Mouse (Mus musculus): ENCODE measurements around the gene A930009A15Rik. TPM values are rescaled to one million over a fixed set of nuclear protein-coding genes. Genes with fewer than 3 reads are reported as not detected.
A peak's percentile ranks its signal among the peaks of the same experiment; 100 is the strongest.

A930009A15Rik gene
- polyA plus RNA-seq, 1 experiment: not detected

- Histone ChIP-seq H3K4me3 (ENCODE audit: insufficient read depth, low read depth, low read length) (no peak overlapping the region), H3K27ac (replicated peaks; ENCODE audit: low read depth, low read length) (no peak overlapping the region), H3K4me1 (ENCODE audit: control insufficient read depth, insufficient read depth, insufficient read length, low read length) (no peaks in the 10 kb centered on the region)
Measured at GRCm38 (mm10) chr10:115562911-115563686, 6.7 kb upstream of the A930009A15Rik start.

GRCm38 (mm10) chr10:115563961-115564360 is 5.8 kb upstream of the A930009A15Rik start:
- Histone ChIP-seq H3K4me1 (ENCODE audit: control insufficient read depth, insufficient read depth, insufficient read length, low read length) (no peaks in the 10 kb centered on the region), H3K27ac (replicated peaks; ENCODE audit: low read depth, low read length) (no peak overlapping the region), H3K4me3 (ENCODE audit: insufficient read depth, low read depth, low read length) (no peak overlapping the region)

GRCm38 (mm10) chr10:115570577-115570976 is 791 bp downstream of the A930009A15Rik start:
- no peaks in the 10 kb centered on the region for H3K4me1 ChIP-seq (ENCODE audit: control insufficient read depth, insufficient read depth, insufficient read length, low read length)
- H3K27ac ChIP-seq (replicated peaks; ENCODE audit: low read depth, low read length): no peak overlapping the region
- no peak overlapping the region for H3K4me3 ChIP-seq (ENCODE audit: insufficient read depth, low read depth, low read length)

GRCm38 (mm10) chr10:115571317-115571716 is 1.5 kb downstream of the A930009A15Rik start:
- Histone ChIP-seq H3K4me1 (ENCODE audit: control insufficient read depth, insufficient read depth, insufficient read length, low read length) (no peaks in the 10 kb centered on the region), H3K4me3 (ENCODE audit: insufficient read depth, low read depth, low read length) (no peak overlapping the region), H3K27ac (replicated peaks; ENCODE audit: low read depth, low read length) (no peak overlapping the region)

GRCm38 (mm10) chr10:115571734-115572440 is 2.1 kb downstream of the A930009A15Rik start:
- H3K27ac ChIP-seq (replicated peaks; ENCODE audit: low read depth, low read length): no peak overlapping the region
- H3K4me3 ChIP-seq (ENCODE audit: insufficient read depth, low read depth, low read length): no peak overlapping the region
- no peaks in the 10 kb centered on the region for H3K4me1 ChIP-seq (ENCODE audit: control insufficient read depth, insufficient read depth, insufficient read length, low read length)

GRCm38 (mm10) chr10:115579076-115579475 is 9.3 kb downstream of the A930009A15Rik start:
- Histone ChIP-seq H3K4me3 (ENCODE audit: insufficient read depth, low read depth, low read length) (no peak overlapping the region), H3K4me1 (ENCODE audit: control insufficient read depth, insufficient read depth, insufficient read length, low read length) (no peaks in the 10 kb centered on the region), H3K27ac (replicated peaks; ENCODE audit: low read depth, low read length) (no peak overlapping the region)

GRCm38 (mm10) chr10:115579494-115579893 is 9.7 kb downstream of the A930009A15Rik start:
- Histone ChIP-seq H3K27ac (replicated peaks; ENCODE audit: low read depth, low read length) (no peak overlapping the region), H3K4me1 (ENCODE audit: control insufficient read depth, insufficient read depth, insufficient read length, low read length) (no peaks in the 10 kb centered on the region), H3K4me3 (ENCODE audit: insufficient read depth, low read depth, low read length) (no peak overlapping the region)

- Histone ChIP-seq H3K4me3 (ENCODE audit: insufficient read depth, low read depth, low read length) (no peak overlapping the region), H3K27ac (replicated peaks; ENCODE audit: low read depth, low read length) (no peak overlapping the region), H3K4me1 (ENCODE audit: control insufficient read depth, insufficient read depth, insufficient read length, low read length) (no peaks in the 10 kb centered on the region)
Measured at GRCm38 (mm10) chr10:115581971-115582370, 12.2 kb downstream of the A930009A15Rik start.

- Histone ChIP-seq H3K4me1 (ENCODE audit: control insufficient read depth, insufficient read depth, insufficient read length, low read length) (no peaks in the 10 kb centered on the region), H3K4me3 (ENCODE audit: insufficient read depth, low read depth, low read length) (no peak overlapping the region), H3K27ac (replicated peaks; ENCODE audit: low read depth, low read length) (no peak overlapping the region)
Measured at GRCm38 (mm10) chr10:115583071-115583470, 13.3 kb downstream of the A930009A15Rik start.

- Histone ChIP-seq H3K4me1 (ENCODE audit: control insufficient read depth, insufficient read depth, insufficient read length, low read length) (no peaks in the 10 kb centered on the region), H3K4me3 (ENCODE audit: insufficient read depth, low read depth, low read length) (no peak overlapping the region), H3K27ac (replicated peaks; ENCODE audit: low read depth, low read length) (no peak overlapping the region)
Measured at GRCm38 (mm10) chr10:115584656-115585055, 14.9 kb downstream of the A930009A15Rik start.

- 0 out of 2 replicates have a peak overlapping the region, but pooled peaks have one; percentile 6 for H3K4me3 ChIP-seq (ENCODE audit: insufficient read depth, low read depth, low read length)
- H3K27ac ChIP-seq (replicated peaks; ENCODE audit: low read depth, low read length): no peak overlapping the region
- no peaks in the 10 kb centered on the region for H3K4me1 ChIP-seq (ENCODE audit: control insufficient read depth, insufficient read depth, insufficient read length, low read length)
Measured at GRCm38 (mm10) chr10:115585491-115586245, 15.9 kb downstream of the A930009A15Rik start.

- H3K4me1 ChIP-seq (ENCODE audit: control insufficient read depth, insufficient read depth, insufficient read length, low read length): no peaks in the 10 kb centered on the region
- H3K27ac ChIP-seq (replicated peaks; ENCODE audit: low read depth, low read length): no peak overlapping the region
- peak overlapping the region; percentile 6; the same call in 1 of the 2 replicates for H3K4me3 ChIP-seq (ENCODE audit: insufficient read depth, low read depth, low read length)
Measured at GRCm38 (mm10) chr10:115586246-115587231, 16.8 kb downstream of the A930009A15Rik start.

GRCm38 (mm10) chr10:115587301-115587969 is 17.6 kb downstream of the A930009A15Rik start, which contains the start of gene Lgr5:
Lgr5 (minus strand) TSS chr10:115587780.
- no peaks in the 10 kb centered on the region for H3K4me1 ChIP-seq (ENCODE audit: control insufficient read depth, insufficient read depth, insufficient read length, low read length)
- H3K27ac ChIP-seq (replicated peaks; ENCODE audit: low read depth, low read length): no peak within 1 kb of the TSS
- peak within 1 kb of the TSS; percentile 1; the same call in 1 of the 2 replicates for H3K4me3 ChIP-seq (ENCODE audit: insufficient read depth, low read depth, low read length)

- no peak overlapping the region for H3K4me3 ChIP-seq (ENCODE audit: insufficient read depth, low read depth, low read length)
Measured at GRCm38 (mm10) chr10:115587979-115588378, 18.2 kb downstream of the A930009A15Rik start.

More at GRCm38 (mm10) chr10:115587979-115588378, 18.2 kb downstream of the A930009A15Rik start:
- Histone ChIP-seq H3K4me1 (ENCODE audit: control insufficient read depth, insufficient read depth, insufficient read length, low read length) (no peaks in the 10 kb centered on the region), H3K27ac (replicated peaks; ENCODE audit: low read depth, low read length) (no peak overlapping the region)

Measured in brown adipose tissue, adult 24 weeks (tissue).